Mouse (Mus musculus) cerebellum, adult 2 months (tissue): ENCODE data around the gene Gm20481. TPM values are rescaled to one million over a fixed set of nuclear protein-coding genes. Genes with fewer than 3 reads are reported as not detected.
A peak's percentile ranks its signal among the peaks of the same experiment; 100 is the strongest.
"Not testable (repeated sequence)": the region's sequence is repeated elsewhere in the genome, so short reads cannot be mapped to it uniquely, and the experiment has no call there.

Source experiments
- DNase-seq, 2 experiments: peaks; one replicate each; pipeline ENCODE4 v3.0.0; 2021
- H3K27ac ChIP-seq: fragments of 200-500 bp; 2 replicates; pipeline ENCODE4 v1.5.1; 2012; ENCODE audit warnings: low read length, control low read depth, inconsistent platforms; ENCODE audit not compliant: insufficient read depth
- H3K27me3 ChIP-seq: fragments of 200-500 bp; 2 replicates; pipeline ENCODE4 v1.6.1; 2012; ENCODE audit warnings: inconsistent platforms, mild to moderate bottlenecking, low read length, moderate library complexity; ENCODE audit not compliant: control insufficient read depth, insufficient read depth
- H3K4me1 ChIP-seq: fragments of 200-500 bp; 2 replicates; pipeline ENCODE4 v1.6.1; 2011; ENCODE audit warnings: low read length; ENCODE audit not compliant: control insufficient read depth, insufficient read depth
- H3K4me3 ChIP-seq: fragments of 200-500 bp; replicated peaks from 2 replicates; pipeline ENCODE3; 2011; ENCODE audit warnings: mild to moderate bottlenecking, low read depth, low read length, control low read depth; ENCODE audit not compliant: insufficient read depth
- CTCF ChIP-seq: fragments of 200-500 bp; IDR thresholded peaks from 2 replicates; pipeline ENCODE4 v1.5.1; 2011; ENCODE audit warnings: low read depth, mild to moderate bottlenecking, control low read depth, low read length, moderate library complexity, borderline replicate concordance; ENCODE audit not compliant: insufficient read depth
- POLR2A ChIP-seq: fragments of 200-500 bp; IDR thresholded peaks from 2 replicates; pipeline ENCODE4 v1.6.1; 2011; ENCODE audit warnings: low read length, control low read depth, borderline replicate concordance; ENCODE audit not compliant: insufficient read depth
- WGBS: fragments of 180-500 bp; shearing (Covaris S2); methylation state at CpG from one replicate; pipeline ENCODE4 v1.1.7; 2018; 5-methylcytosine and 5-hydroxymethylcytosine counted together
- polyA plus RNA-seq: library from polyadenylated mRNA; depleted of rRNA; stranded (reverse); fragments of >200 nt; gene quantifications from 2 replicates; pipeline ENCODE4 v1.2.3, GENCODE M21; 2012

Gene Gm20481
- polyA plus RNA-seq, 1 experiment, result not detected

DNA sequence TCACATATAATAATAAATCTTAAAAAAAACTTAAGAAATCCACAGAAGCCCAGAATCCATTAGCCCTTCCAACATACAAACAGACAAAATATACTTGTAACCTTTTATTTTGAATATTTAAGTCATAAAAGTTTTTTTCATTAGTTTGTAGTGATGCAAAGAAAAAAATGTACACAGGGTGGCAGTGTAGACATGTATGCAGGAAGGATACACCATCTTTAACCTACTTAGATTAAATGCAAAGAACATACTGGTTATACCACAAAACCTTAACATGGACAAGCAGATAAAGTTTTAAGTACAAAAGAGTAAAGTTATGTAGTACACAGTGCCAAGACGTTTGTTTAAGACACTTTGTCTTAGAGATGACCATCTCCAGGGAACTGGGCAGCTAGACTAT is 13.4 kb upstream of the Gm20481 start:
- peaks cover 3% of the 10 kb centered on the region for H3K4me1 ChIP-seq
- H3K27ac ChIP-seq, result no peak overlapping the region
- no peak for DNase-seq
- TF ChIP-seq CTCF (no peak), POLR2A (no peak)
- WGBS, result 38% methylated on average over 1 of the region's 1 CpGs
- no peak overlapping the region for H3K4me3 ChIP-seq
- H3K27me3 ChIP-seq, result no peaks in the 10 kb centered on the region

DNA sequence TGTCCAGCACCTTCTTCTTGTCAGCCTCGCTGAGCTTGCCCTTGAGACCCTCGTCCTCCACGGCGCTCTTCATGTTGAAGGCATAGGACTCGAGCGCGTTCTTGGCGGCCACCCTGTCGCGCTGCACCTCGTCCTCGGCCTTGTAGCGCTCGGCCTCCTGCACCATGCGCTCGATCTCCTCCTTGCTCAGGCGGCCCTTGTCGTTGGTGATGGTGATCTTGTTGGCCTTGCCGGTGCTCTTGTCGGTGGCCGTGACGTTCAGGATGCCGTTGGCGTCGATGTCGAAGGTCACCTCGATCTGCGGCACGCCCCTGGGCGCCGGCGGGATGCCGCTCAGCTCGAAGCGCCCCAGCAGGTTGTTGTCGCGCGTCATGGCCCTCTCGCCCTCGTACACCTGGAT is 12.4 kb upstream of the Gm20481 start:
- 8% methylated on average over 40 of the region's 40 CpGs for WGBS
- H3K4me3 ChIP-seq, DNase-seq, H3K4me1 ChIP-seq, H3K27ac ChIP-seq, H3K27me3 ChIP-seq: not testable (repeated sequence)

DNA sequence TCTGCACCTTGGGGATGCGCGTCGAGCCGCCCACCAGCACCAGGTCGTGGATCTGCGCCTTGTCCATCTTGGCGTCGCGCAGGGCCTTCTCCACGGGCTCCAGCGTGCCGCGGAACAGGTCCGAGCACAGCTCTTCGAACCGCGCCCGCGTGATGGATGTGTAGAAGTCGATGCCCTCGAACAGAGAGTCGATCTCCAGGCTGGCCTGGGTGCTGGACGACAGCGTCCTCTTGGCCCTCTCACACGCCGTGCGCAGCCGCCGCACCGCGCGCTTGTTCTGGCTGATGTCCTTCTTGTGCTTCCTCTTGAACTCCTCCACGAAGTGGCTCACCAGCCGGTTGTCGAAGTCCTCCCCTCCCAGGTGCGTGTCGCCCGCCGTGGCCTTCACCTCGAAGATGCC is 11.7 kb upstream of the Gm20481 start:
- not testable (repeated sequence) for DNase-seq, H3K27me3 ChIP-seq, H3K4me3 ChIP-seq, H3K27ac ChIP-seq, H3K4me1 ChIP-seq
- 12% methylated on average over 27 of the region's 40 CpGs for WGBS

DNA sequence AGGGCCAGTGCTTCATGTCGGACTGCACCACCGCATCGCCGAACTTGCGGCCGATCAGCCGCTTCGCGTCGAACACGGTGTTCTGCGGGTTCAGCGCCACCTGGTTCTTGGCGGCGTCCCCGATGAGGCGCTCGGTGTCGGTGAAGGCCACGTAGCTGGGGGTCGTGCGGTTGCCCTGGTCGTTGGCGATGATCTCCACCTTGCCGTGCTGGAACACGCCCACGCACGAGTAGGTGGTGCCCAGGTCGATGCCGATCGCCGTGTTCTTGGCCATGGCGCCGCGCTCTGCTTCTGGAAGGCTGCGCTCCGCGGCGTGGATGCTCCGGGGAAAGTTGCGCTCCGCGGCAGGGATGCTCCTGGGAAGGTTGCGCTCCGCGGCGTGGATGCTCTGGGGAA is 11.0 kb upstream of the Gm20481 start:
- 4% methylated on average over 30 of the region's 47 CpGs for WGBS
- not testable (repeated sequence) for DNase-seq, H3K27ac ChIP-seq, H3K27me3 ChIP-seq, H3K4me1 ChIP-seq
- H3K4me3 ChIP-seq, result peak overlapping the region; percentile 61

DNA sequence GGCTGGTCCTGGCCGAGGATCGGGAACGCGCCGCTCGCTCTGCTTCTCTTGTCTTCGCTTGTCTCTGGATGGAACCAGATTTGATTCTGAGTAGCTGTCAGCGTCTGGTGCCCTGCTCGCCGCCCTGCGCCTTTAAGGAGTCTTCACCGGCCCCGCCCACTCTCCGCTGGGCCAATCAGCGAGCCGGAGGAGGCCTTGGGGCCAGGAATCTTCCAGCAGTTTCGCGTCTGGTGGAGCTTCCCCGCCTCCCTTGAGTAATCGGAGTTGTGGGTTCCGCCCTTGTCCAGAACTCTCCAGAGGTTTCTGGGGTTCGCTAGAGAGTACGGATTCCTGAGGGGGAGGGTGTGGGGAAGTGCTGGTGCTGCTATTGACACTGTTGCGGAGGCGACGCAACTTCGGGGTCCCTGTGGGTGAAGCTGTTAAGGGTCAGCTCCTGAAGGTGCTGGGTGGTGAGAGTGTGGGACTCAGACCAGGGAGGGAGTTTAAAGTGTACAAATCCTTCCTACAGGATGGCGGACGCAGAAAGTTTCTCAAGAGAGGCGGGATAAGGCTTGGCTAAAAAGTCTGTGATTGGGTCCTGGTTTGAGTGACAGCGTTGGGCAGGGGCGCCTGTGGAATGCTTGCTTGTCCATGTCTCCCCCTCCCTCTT is 10.5 kb upstream of the Gm20481 start, which contains the start of gene Hspa1b:
Hspa1b (minus strand) TSS at position 109 of the 649 bp plus-strand sequence.
- peak; percentile 84 to 90 for DNase-seq
- H3K4me1 ChIP-seq, H3K27me3 ChIP-seq: not testable (repeated sequence)
- H3K4me3 ChIP-seq, result peak within 1 kb of the TSS; percentile 99
- H3K27ac ChIP-seq, result peak within 1 kb of the TSS; percentile 81; the same call in 1 of the 2 replicates
- under 1% methylated on average over 30 of the region's 32 CpGs for WGBS
- peak; percentile 60; the same call in 1 of the 2 replicates for TF ChIP-seq POLR2A

GRCm38 (mm10) chr17:34959881-34960515 is 9.7 kb upstream of the Gm20481 start:
- no peak overlapping the region; the same call in 1 of the 2 replicates for H3K27ac ChIP-seq
- WGBS, result 14% methylated on average over 12 of the region's 12 CpGs

GRCm38 (mm10) chr17:34960702-34961493 is 8.8 kb upstream of the Gm20481 start:
- TF ChIP-seq POLR2A (no peak), CTCF (no peak)

More at GRCm38 (mm10) chr17:34959881-34960515, 9.7 kb upstream of the Gm20481 start:
- Histone ChIP-seq H3K27me3 (no peaks in the 10 kb centered on the region), H3K4me3 (no peak overlapping the region), H3K4me1 (peaks cover 3% of the 10 kb centered on the region; the same call in 1 of the 2 replicates)
- TF ChIP-seq POLR2A, result no peak
- no peak for TF ChIP-seq CTCF
- DNase-seq, result no peak

DNA sequence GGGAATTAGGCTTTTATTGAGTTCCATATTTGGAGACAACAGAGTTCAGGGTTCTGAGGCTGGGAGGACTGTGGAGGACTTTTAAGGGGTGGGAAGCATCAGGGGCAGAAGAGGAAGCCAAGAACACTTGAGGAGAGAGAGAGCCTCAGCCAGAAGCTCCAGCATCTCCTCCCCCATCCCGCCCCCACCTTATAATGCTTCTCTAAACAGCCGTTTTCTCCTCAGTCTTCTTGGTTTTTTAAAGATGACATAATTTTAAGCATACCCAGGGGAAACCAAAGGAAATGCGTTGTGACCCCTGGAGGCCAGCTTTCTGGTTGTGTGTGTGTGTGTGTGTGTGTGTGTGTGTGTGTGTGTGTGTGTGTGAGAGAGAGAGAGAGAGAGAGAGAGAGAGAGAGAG is 7.6 kb upstream of the Gm20481 start:
- 34% methylated on average over 3 of the region's 3 CpGs for WGBS
- H3K27ac ChIP-seq, result no peak overlapping the region
- H3K27me3 ChIP-seq, result no peaks in the 10 kb centered on the region
- TF ChIP-seq CTCF (no peak), POLR2A (no peak)
- peaks cover 3% of the 10 kb centered on the region; the same call in 1 of the 2 replicates for H3K4me1 ChIP-seq
- no peak for DNase-seq
- H3K4me3 ChIP-seq, result no peak overlapping the region

More at GRCm38 (mm10) chr17:34960702-34961493, 8.8 kb upstream of the Gm20481 start:
- Histone ChIP-seq H3K4me1 (peaks cover 3% of the 10 kb centered on the region; the same call in 1 of the 2 replicates), H3K27ac (no peak overlapping the region), H3K4me3 (no peak overlapping the region), H3K27me3 (no peaks in the 10 kb centered on the region)
- DNase-seq, result no peak
